Mouse (Mus musculus): ENCODE data around the gene Nol3.

The Nol3 gene

DNA sequence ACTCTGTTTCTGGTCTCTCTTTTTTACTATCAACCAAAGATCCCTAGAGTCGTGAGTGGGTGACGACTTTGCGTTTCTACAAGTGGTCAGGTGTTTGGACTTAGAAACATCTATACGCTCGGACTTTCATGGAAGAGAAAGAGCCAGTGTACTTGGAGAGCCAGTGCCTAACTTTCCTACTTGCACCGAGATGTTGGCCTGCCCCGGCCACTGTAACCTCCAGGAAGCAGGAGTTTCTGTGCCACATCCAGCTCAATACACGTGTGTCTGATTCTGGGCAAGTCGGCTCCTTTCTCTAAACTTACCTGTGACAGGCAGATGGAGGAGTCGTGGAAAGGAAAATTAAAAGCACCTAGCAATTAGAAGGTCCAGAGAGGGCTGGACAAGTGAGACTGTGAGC is at the start of gene Nol3:
TSS of gene Nol3 (plus strand) at position 301 of the 400 bp plus-strand sequence.
- no peak for DNase-seq (ENCODE audit: low read depth, low spot score)

DNA sequence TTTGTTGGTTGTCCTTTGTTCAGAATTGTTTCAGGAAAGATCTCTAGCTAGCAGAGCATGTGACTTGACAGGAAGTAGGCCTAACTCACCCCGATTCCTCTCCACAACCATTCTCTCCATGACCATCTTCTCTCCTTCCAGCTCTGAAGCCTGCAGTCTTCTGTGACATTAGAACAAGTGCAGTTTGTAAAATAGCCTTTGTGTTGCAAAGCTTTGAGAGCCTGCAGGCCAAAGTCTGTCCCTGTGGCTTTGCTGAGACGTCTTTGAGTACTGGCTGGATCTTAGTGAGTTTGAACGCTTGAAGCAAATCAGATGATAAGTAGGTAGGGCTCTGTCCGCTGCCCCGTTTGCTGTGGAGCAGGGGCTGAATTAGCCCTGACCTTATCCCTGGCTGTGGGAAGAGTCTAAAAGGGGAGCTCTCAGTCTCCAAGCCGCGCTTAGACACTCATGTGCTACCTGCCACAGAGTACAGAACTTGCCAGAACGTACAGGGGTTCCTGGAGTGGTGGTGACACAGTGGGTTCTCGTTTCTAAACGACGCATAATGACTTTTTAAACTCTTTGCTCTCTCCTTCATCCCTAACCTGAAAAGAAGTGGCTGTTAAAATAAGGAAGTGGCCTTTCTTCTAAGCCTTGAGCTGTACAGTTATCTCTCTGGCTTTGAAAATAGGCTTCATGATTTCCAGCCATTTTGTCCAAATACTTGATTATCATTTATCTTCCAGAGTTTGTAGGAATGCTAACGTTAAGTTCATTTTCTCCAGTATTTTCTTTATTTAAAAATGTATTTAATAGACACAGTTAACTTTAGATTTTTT is 44.2 kb upstream of the Nol3 start:
- DNase-seq (ENCODE audit: low read depth, low spot score) = peak; percentile 56

GRCm38 (mm10) chr8:105232321-105232693 is 43.6 kb upstream of the Nol3 start:
- DNase-seq (ENCODE audit: low read depth, low spot score) = peak; percentile 54

DNA sequence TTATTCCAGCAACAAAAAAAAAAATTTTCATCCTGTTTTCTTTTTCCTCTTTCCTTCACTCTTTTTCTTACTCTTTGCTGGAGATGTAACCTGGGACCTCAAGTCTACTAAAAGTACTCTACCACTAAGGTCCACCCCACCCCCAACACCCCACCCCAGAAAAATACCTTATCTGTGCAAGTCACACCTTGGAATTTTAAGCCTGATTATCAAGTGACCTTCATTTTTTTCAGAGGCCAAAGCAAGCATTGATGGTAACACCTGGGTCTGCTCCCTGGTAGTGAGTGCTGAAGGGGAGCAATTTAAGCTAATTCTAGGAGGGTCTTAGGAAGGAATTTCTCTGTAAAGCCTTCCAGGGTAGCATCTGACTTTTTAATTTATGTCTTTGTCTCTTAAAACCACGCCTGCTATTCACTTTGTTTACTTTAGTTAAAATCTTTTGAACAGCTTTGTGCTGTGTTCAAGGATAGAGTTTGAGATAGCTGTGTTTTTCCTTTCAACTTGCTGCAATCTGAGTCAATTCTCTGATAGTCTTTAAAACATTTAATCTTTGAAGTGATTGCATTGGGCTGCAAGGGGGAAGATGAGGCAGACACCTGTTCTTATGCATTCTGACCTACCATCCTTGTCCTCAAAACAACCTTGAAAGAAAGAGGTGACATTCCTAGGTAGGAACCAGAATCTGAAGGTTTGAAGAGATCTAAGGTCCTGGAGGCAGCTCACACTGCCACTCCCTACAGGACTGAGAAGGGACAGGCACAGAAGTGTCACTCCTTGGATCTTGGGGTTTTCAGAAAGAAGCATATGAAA is 42.6 kb upstream of the Nol3 start:
- peak; percentile 85 for DNase-seq (ENCODE audit: low read depth, low spot score)

DNA sequence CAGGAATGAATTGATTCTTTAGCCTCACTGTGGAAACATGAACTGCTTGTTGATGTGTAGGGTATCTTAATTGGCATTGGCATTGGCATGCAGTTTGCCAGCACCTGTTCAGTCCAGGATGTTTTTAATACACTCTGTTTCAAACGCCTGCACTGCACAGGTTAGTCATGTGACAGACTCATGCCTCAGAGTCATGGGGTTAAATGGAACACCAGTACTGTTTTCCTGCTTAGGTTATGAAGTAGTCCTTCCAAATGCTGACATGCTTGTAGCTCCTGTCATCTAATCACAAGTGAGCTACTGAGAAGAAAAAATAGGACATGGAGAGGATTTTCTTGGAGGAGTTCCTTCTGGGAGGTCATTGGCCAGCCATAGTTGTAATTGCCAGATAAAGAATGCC is 40.7 kb upstream of the Nol3 start:
- no peak for DNase-seq (ENCODE audit: low read depth, low spot score)

DNA sequence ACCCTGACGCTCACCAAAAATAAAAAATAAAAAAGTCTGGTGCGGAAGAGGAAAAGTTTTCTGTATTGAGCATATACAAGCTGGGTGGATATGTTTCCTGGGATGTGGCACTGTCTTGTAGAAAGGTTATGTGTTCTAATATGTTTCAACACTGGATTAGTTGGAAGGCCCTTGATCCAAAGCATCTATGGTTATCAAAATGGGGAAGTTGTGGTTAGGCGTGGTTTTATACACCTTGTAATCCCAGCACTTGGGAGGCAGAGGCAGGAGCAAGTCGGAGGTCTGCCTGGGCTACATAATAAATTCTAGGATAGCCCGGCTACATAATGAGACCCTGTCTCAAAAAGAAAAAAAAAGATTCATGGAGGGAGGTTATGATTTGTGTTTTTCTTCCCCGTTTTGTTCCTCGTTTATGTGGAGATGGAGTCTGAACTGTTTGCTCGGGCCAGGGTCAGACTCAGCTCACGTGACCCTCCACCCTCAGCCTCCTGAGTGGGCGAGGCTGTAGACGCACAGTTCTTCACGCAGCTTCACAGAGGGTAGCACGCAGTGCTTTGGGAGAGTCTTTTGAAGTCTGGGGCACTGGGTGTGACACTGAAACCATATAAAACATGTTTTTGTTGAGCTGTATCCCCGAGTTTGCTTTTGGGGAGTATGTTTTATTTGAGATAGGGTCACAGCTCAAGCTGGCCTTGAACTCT is 38.3 kb upstream of the Nol3 start:
- peak; percentile 67 for DNase-seq (ENCODE audit: low read depth, low spot score)

- no peak for DNase-seq (ENCODE audit: low read depth, low spot score)
These were observed 34.9 kb upstream of the Nol3 start for GRCm38 (mm10) chr8:105241016-105241415.

- DNase-seq (ENCODE audit: low read depth, low spot score) = no peak
These were observed 24.0 kb upstream of the Nol3 start for GRCm38 (mm10) chr8:105251954-105252353.

DNA sequence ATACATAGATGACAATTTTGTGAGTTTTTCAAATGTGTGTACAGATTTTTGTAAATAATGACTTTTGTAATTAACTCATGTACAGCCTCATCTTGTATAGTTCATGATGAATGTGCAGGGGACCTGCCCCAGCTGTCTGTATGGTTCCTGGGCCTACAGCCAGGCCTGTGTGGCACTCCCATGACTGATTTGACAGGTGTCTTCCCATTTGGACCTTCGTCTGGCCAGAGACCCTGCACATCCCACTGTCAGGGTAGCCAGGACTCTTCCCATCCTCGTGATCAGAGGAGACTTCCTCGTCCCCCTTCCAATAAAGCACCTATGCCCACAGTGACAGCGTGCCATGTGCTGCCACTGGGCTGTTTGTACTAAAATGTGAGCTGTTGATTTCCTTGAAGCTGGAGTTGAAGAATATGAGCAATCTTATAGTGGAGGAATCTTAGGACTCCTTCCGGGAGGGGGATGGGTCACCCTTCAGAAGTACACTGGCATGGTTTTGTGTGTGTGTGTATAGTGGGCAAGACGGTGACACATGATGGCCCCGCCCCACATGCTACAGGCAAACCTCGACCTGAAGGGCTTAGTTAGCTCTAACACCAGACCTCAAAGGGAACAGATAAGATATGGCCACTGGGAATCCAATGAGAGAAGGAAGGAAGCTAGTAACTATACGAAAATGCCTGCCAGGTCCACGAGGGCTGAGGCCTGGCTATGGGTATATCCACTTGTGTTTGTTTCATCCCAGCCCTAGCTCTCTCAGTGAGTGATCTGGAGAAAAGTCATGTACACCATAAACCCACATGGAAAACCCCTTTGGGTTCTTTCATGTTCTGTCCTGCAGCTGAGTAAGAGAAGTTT is 23.0 kb upstream of the Nol3 start:
- DNase-seq (ENCODE audit: low read depth, low spot score) = no peak

GRCm38 (mm10) chr8:105253766-105254151 is 22.2 kb upstream of the Nol3 start:
- DNase-seq (ENCODE audit: low read depth, low spot score) = peak; percentile 65

DNA sequence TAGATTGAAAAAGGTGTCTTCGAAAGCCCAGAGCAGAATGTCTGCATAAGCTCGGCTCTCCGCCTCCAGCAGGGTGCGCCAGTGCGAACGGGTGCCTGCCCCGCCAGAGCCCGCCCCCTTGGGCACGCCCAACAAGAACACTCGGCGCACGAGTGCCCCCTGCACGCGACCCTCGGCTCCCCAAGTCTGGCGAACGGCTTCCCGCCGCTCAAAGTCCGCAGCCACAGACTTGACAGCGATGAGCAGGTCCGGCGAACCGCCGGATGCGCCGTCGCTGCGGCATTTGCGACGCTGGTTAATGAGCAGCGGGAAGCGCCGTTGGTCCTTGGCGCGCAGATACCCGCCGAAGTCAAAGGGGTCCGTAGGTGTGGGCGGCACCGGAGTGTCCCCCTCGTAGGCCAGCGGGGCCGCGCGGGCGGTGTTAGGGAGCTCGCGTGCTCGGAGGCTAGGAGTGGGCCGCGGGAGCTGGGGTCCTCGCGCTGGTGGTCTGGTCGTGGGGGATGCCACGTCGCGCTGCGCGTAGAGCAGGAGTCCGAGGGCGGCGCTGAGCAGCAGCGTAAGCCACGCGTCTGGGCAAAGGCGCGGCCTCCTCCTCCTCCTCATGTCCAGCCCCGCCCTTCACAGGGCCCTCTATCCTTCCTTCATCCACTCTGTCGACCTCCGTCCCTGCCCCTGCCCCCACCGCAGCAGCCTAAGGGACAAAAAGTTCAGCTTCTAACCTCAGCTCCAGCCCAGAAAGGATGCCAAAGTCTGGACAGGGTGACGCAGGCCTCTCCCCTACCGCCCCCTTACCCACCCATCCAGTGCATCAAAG is 21.6 kb upstream of the Nol3 start:
- DNase-seq (ENCODE audit: low read depth, low spot score) = peak; percentile 95

DNA sequence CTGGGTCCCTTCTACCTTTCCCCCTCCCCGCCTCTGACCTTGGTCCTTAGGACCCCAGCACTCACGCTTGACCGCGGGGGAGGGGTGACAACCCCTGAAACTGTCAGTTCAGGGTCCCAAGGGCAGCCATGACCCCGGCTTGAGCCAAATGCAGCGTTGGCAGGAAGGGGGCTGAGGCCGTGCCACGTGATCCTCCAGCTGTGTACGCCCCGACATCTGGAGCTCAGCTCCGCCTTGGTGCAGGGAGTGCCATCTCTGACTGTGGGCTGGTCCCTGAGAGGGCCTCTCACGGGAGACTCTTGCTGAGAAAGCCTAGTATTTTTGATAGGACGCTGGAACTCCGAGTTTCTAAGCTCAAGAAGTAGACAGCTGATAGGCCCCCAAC is 21.0 kb upstream of the Nol3 start, which contains the start of gene B3gnt9:
TSS of gene B3gnt9 (minus strand) at position 188 of the 385 bp plus-strand sequence.
- peak; percentile 68 for DNase-seq (ENCODE audit: low read depth, low spot score)

GRCm38 (mm10) chr8:105257318-105258114 is 18.4 kb upstream of the Nol3 start:
- DNase-seq (ENCODE audit: low read depth, low spot score) = peak; percentile 43

- DNase-seq (ENCODE audit: low read depth, low spot score) = peak; percentile 76
These were observed 16.8 kb upstream of the Nol3 start for GRCm38 (mm10) chr8:105258911-105259720.

- DNase-seq (ENCODE audit: low read depth, low spot score) = peak; percentile 88
These were observed 16.1 kb upstream of the Nol3 start for GRCm38 (mm10) chr8:105259721-105260320.

DNA sequence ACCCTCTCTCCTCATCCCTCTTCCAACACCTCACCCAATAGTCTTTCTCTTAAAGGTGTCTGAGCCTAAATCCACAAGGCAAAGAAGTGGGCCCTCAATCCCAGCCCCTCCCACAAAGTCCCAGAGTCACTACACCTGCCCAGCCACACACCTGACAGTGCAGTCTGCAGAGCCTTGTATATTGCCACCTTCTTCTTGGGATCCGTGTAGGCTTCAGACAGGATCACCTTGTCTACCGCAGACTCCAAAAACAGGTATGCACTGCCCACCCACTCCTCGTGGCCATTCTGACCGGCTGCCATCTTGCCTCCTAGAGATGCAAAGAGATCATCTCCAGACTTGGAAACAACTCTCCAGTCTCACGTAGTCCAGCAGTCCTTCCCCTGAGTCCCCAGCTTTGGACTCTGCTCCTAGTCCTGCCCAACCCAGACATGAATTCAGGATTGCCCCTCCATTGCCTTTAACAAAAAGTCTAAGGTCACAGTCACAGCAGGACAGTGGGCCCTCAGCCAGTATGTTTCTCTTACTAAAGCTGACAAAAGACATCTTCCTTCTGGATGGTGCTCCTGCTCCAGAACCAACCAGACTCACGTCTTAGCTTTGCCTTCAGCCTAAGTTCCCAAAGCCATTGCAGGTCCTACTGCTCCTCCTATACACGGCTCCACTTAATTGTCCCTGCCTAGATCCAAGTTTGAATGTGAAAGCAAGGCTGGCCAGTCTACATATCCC is 15.4 kb upstream of the Nol3 start:
- DNase-seq (ENCODE audit: low read depth, low spot score) = no peak

GRCm38 (mm10) chr8:105261326-105261980 is 14.5 kb upstream of the Nol3 start:
- peak; percentile 46 for DNase-seq (ENCODE audit: low read depth, low spot score)
